Mouse (Mus musculus) liver, embryonic 13.5 days (tissue): Measurements from ENCODE around the gene Gm11565. TPM values are rescaled to one million over a fixed set of nuclear protein-coding genes. Genes with fewer than 3 reads are reported as not detected.
"Not testable (repeated sequence)": the region's sequence is repeated elsewhere in the genome, so short reads cannot be mapped to it uniquely, and the experiment has no call there.

Source experiments
- ATAC-seq: fragments of 200-750 bp; cut with Nextera tagmentation; 2 replicates; pipeline ENCODE4 v1.8.0; 2017; ENCODE audit warnings: low read depth, mild to moderate bottlenecking, moderate number of reproducible peaks, moderate library complexity
- DNase-seq: peaks from one replicate; pipeline ENCODE4 v3.0.0; 2022
- H3K27ac ChIP-seq: fragments of 300-500 bp; sonication (generic); 2 replicates; pipeline ENCODE4 v1.5.1; 2015; ENCODE audit warnings: moderate library complexity, mild to moderate bottlenecking, inconsistent platforms
- H3K27me3 ChIP-seq: fragments of 300-500 bp; sonication (generic); 2 replicates; pipeline ENCODE4 v1.6.1; 2015; ENCODE audit warnings: mild to moderate bottlenecking, inconsistent platforms
- H3K36me3 ChIP-seq: fragments of 300-500 bp; sonication (generic); 2 replicates; pipeline ENCODE4 v1.6.1; 2015; ENCODE audit warnings: mild to moderate bottlenecking, inconsistent platforms
- H3K4me1 ChIP-seq: fragments of 300-500 bp; sonication (generic); replicated peaks from 2 replicates; pipeline ENCODE4 v1.6.1; 2015; ENCODE audit warnings: inconsistent platforms
- H3K4me2 ChIP-seq: fragments of 300-500 bp; sonication (generic); 2 replicates; pipeline ENCODE4 v1.6.1; 2015; ENCODE audit warnings: inconsistent platforms, mild to moderate bottlenecking, moderate library complexity
- H3K4me3 ChIP-seq: fragments of 300-500 bp; sonication (generic); replicated peaks from 2 replicates; pipeline ENCODE4 v1.5.1; 2015; ENCODE audit warnings: mild to moderate bottlenecking, inconsistent platforms
- H3K9ac ChIP-seq: fragments of 300-500 bp; sonication (generic); 2 replicates; pipeline ENCODE4 v1.6.1; 2015; ENCODE audit warnings: mild to moderate bottlenecking, inconsistent platforms
- H3K9me3 ChIP-seq: fragments of 300-500 bp; sonication (generic); replicated peaks from 2 replicates; pipeline ENCODE4 v1.6.1; 2016; ENCODE audit warnings: inconsistent platforms
- WGBS: fragments of 180-500 bp; shearing (Covaris S2); methylation state at CpG from one replicate; pipeline ENCODE4 v1.1.7; 2015; ENCODE audit not compliant: insufficient replicate concordance; 5-methylcytosine and 5-hydroxymethylcytosine counted together
- polyA plus RNA-seq: library from polyadenylated mRNA; unstranded; fragments of >200 nt; fragmentation: Nextera tagmentation; extraction: Ambion mirVana; gene quantifications from 2 replicates; pipeline ENCODE4 v1.2.1, GENCODE M21; 2015

Gene Gm11565
- not detected in 2 replicates for polyA plus RNA-seq

- no peaks in the 10 kb centered on the region for H3K27me3 ChIP-seq
- H3K9me3 ChIP-seq = no peaks in the 10 kb centered on the region
- 70% methylated on average over 3 of the region's 3 CpGs for WGBS
- no peaks in the 10 kb centered on the region for H3K4me1 ChIP-seq
- no peaks in the 10 kb centered on the region for H3K36me3 ChIP-seq
- no peak for ATAC-seq
- H3K27ac ChIP-seq = no peak within 1 kb of the TSS
- H3K4me3 ChIP-seq = no peak within 1 kb of the TSS
- DNase-seq = no peak
- H3K4me2 ChIP-seq = no peak within 1 kb of the TSS
- no peak within 1 kb of the TSS for H3K9ac ChIP-seq
Measured at GRCm38 (mm10) chr11:99914451-99914850, at the start of gene Gm11565. Gm11565 (plus strand) TSS chr11:99914751.

DNA sequence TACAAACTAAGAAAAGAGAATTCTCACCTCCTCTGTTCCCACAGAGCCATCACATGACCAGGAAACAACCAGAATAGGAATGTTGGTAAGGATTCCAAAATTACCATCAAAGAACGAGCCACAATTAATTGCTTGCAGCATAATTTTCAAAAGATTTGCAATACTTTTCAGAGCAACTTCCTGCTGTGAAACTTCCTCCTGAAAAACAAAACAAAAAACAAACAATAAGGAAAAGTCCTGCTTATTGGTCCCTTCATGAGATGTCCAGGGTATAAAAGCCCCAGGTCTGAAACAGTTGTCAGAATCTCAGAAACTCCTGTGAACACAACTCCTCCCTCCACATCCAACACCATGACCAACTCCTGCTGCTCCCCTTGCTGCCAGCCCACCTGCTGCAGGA is 41.5 kb upstream of the Gm11565 start, which contains the start of gene Krtap9-1:
Gene Krtap9-1, plus strand, starts transcription at position 301 of the 400 bp plus-strand sequence.
- not testable (repeated sequence) for H3K4me3 ChIP-seq, H3K4me1 ChIP-seq, H3K27me3 ChIP-seq, ATAC-seq, H3K27ac ChIP-seq, H3K9me3 ChIP-seq, H3K4me2 ChIP-seq, H3K36me3 ChIP-seq, DNase-seq, H3K9ac ChIP-seq
- 55% methylated on average over 1 of the region's 1 CpGs for WGBS

GRCm38 (mm10) chr11:99878887-99879286 is 35.7 kb upstream of the Gm11565 start, which contains the start of gene Gm11567:
Gm11567 (plus strand) TSS chr11:99879187.
- 29% methylated on average over 1 of the region's 1 CpGs for WGBS

GRCm38 (mm10) chr11:99907620-99908019 is 6.9 kb upstream of the Gm11565 start, which contains the start of gene Krtap31-1:
Krtap31-1 (plus strand) TSS chr11:99907920.
- no peaks in the 10 kb centered on the region for H3K9me3 ChIP-seq
- H3K27ac ChIP-seq = no peak within 1 kb of the TSS
- DNase-seq = no peak
- no peaks in the 10 kb centered on the region for H3K27me3 ChIP-seq
- no peaks in the 10 kb centered on the region for H3K36me3 ChIP-seq
- no peaks in the 10 kb centered on the region for H3K4me1 ChIP-seq
- H3K4me3 ChIP-seq = no peak within 1 kb of the TSS
- 57% methylated on average over 2 of the region's 2 CpGs for WGBS
- H3K4me2 ChIP-seq = no peak within 1 kb of the TSS
- no peak for ATAC-seq
- no peak within 1 kb of the TSS for H3K9ac ChIP-seq

More at GRCm38 (mm10) chr11:99878887-99879286, 35.7 kb upstream of the Gm11565 start, which contains the start of gene Gm11567:
- H3K9ac ChIP-seq, H3K9me3 ChIP-seq, H3K27ac ChIP-seq, H3K4me3 ChIP-seq, ATAC-seq, H3K4me1 ChIP-seq, DNase-seq, H3K36me3 ChIP-seq, H3K27me3 ChIP-seq, H3K4me2 ChIP-seq: not testable (repeated sequence)

GRCm38 (mm10) chr11:99935991-99936390 is 21.4 kb downstream of the Gm11565 start, which contains the start of gene Krtap31-2:
Krtap31-2 (plus strand) TSS chr11:99936291.
- H3K4me1 ChIP-seq = no peaks in the 10 kb centered on the region
- H3K27ac ChIP-seq = no peak within 1 kb of the TSS
- H3K9ac ChIP-seq = no peak within 1 kb of the TSS
- H3K36me3 ChIP-seq = no peaks in the 10 kb centered on the region
- 0 out of 2 replicates have a peak, but pooled peaks cover 3% of the 10 kb centered on the region for H3K27me3 ChIP-seq
- 70% methylated on average over 1 of the region's 1 CpGs for WGBS
- H3K9me3 ChIP-seq = no peaks in the 10 kb centered on the region
- H3K4me2 ChIP-seq = no peak within 1 kb of the TSS
- H3K4me3 ChIP-seq = no peak within 1 kb of the TSS
- DNase-seq = no peak
- no peak for ATAC-seq

DNA sequence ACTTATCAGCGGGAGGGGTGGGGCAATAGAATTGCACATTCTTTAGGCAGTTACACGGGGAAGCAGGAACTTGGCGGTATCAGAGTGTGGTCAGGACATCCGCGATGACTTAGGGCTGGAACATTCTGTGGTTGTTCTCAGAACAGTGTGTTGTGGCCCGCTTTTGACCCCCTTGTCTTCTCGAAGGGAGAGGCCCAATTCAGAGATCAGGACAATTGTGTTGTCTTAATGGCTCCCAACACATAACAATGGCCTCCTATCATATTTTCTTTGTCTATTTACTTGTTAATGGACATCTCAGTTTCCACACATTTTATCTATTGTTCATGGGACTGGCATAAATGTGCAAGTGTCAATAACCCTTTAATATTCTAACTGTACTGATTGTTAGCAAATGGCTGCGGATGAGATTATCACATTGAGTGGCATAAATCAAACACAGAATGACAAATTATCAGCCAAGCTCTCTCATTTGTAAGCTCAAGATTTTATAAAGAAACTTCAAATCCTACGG is 23.3 kb downstream of the Gm11565 start:
- H3K36me3 ChIP-seq = no peaks in the 10 kb centered on the region
- H3K9ac ChIP-seq = no peak overlapping the region
- H3K27ac ChIP-seq = no peak overlapping the region
- DNase-seq = no peak
- no peak for ATAC-seq
- 46% methylated on average over 9 of the region's 9 CpGs for WGBS
- no peaks in the 10 kb centered on the region for H3K4me1 ChIP-seq
- H3K9me3 ChIP-seq = no peaks in the 10 kb centered on the region
- H3K4me2 ChIP-seq = no peak overlapping the region
- no peak overlapping the region for H3K4me3 ChIP-seq
- no peaks in the 10 kb centered on the region for H3K27me3 ChIP-seq

DNA sequence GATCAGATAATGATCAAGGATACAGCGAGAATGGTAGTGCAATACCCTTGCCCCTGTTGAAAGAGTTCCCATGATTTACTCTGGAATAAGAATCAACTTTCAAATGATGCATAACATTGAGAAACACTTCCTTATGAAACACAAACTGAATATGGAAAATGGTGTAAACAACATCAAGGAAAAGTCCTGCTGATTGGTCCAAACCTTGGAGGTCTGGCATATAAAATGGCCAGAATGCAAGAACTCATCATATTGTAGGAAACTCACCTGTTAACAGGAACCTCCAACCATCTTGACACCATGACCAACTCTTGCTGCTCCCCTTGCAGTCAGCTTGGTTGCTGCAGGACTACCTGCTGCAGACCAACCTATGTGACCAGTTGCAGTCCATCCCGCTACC is 33.6 kb downstream of the Gm11565 start, which contains the start of gene Krtap9-5:
Gene Krtap9-5, plus strand, starts transcription at position 301 of the 400 bp plus-strand sequence.
- no peaks in the 10 kb centered on the region for H3K9me3 ChIP-seq
- ATAC-seq = no peak

GRCm38 (mm10) chr11:99964213-99964612 is 49.7 kb downstream of the Gm11565 start:
- Histone ChIP-seq H3K27ac (no peak overlapping the region), H3K4me1 (no peaks in the 10 kb centered on the region), H3K27me3 (no peaks in the 10 kb centered on the region), H3K36me3 (no peaks in the 10 kb centered on the region), H3K4me2 (no peak overlapping the region), H3K4me3 (no peak overlapping the region), H3K9me3 (no peaks in the 10 kb centered on the region), H3K9ac (no peak overlapping the region)
- no peak for DNase-seq
- ATAC-seq = no peak
- 36% methylated on average over 6 of the region's 6 CpGs for WGBS

More for the DNA sequence above, 33.6 kb downstream of the Gm11565 start, which contains the start of gene Krtap9-5:
- H3K4me1 ChIP-seq = no peaks in the 10 kb centered on the region
- no peak within 1 kb of the TSS for H3K4me3 ChIP-seq
- H3K9ac ChIP-seq = no peak within 1 kb of the TSS
- H3K4me2 ChIP-seq = no peak within 1 kb of the TSS
- WGBS = 58% methylated on average over 2 of the region's 2 CpGs
- no peaks in the 10 kb centered on the region for H3K36me3 ChIP-seq
- H3K27me3 ChIP-seq = no peaks in the 10 kb centered on the region
- DNase-seq = no peak
- no peak within 1 kb of the TSS for H3K27ac ChIP-seq

Other genes with a start within 250 kb of the Gm11565 start
- gene Krtap4-6, start 248.8 kb upstream of the Gm11565 start, polyA plus RNA-seq = not detected in 2 replicates
- not detected in 2 replicates for gene Gm14190, start 224.0 kb upstream of the Gm11565 start, polyA plus RNA-seq
- not detected in 2 replicates for gene Gm14180, start 180.5 kb upstream of the Gm11565 start, polyA plus RNA-seq
- gene Gm11595, start 141.8 kb upstream of the Gm11565 start, polyA plus RNA-seq = not detected in 2 replicates
- gene Krtap4-8, start 134.0 kb upstream of the Gm11565 start, polyA plus RNA-seq = not detected in 2 replicates
- gene Krtap4-9, start 129.6 kb upstream of the Gm11565 start, polyA plus RNA-seq = not detected in 2 replicates
- gene Gm11596, start 121.3 kb upstream of the Gm11565 start, polyA plus RNA-seq = not detected in 2 replicates
- not detected in 2 replicates for gene Gm11569, start 115.8 kb upstream of the Gm11565 start, polyA plus RNA-seq
- gene Gm11554, start 110.3 kb upstream of the Gm11565 start, polyA plus RNA-seq = not detected in 2 replicates
- gene Krtap4-13, start 104.9 kb upstream of the Gm11565 start, polyA plus RNA-seq = not detected in 2 replicates
- gene Gm11564, start 99.1 kb upstream of the Gm11565 start, polyA plus RNA-seq = not detected in 2 replicates
- gene 2300003K06Rik, start 76.7 kb upstream of the Gm11565 start, polyA plus RNA-seq = not detected in 2 replicates
- gene Krtap4-16, start 63.1 kb upstream of the Gm11565 start, polyA plus RNA-seq = not detected in 2 replicates
- not detected in 2 replicates for gene Gm11568, start 56.8 kb upstream of the Gm11565 start, polyA plus RNA-seq
- gene Gm11559, start 50.3 kb upstream of the Gm11565 start, polyA plus RNA-seq = not detected in 2 replicates
- not detected in 2 replicates for gene Krtap9-1, start 41.4 kb upstream of the Gm11565 start, polyA plus RNA-seq
- gene Gm11567, start 35.6 kb upstream of the Gm11565 start, polyA plus RNA-seq = not detected in 2 replicates
- gene Krtap31-1, start 6.8 kb upstream of the Gm11565 start, polyA plus RNA-seq = not detected in 2 replicates
- gene Krtap31-2, start 21.5 kb downstream of the Gm11565 start, polyA plus RNA-seq = not detected in 2 replicates
- gene Krtap9-5, start 33.7 kb downstream of the Gm11565 start, polyA plus RNA-seq = not detected in 2 replicates
- not detected in 2 replicates for gene Krtap29-1, start 64.3 kb downstream of the Gm11565 start, polyA plus RNA-seq
- not detected in 2 replicates for gene Krtap16-1, start 71.8 kb downstream of the Gm11565 start, polyA plus RNA-seq
- not detected in 2 replicates for gene Krtap17-1, start 79.2 kb downstream of the Gm11565 start, polyA plus RNA-seq
- not detected in 2 replicates for gene Krt33a, start 101.5 kb downstream of the Gm11565 start, polyA plus RNA-seq
- not detected in 2 replicates for gene Krt33b, start 115.1 kb downstream of the Gm11565 start, polyA plus RNA-seq
- gene Krt34, start 126.8 kb downstream of the Gm11565 start, polyA plus RNA-seq = not detected in 2 replicates
- gene Krt31, start 135.8 kb downstream of the Gm11565 start, polyA plus RNA-seq = not detected in 2 replicates
- not detected in 2 replicates for gene Krt32, start 173.5 kb downstream of the Gm11565 start, polyA plus RNA-seq
- gene Krt35, start 181.5 kb downstream of the Gm11565 start, polyA plus RNA-seq = not detected in 2 replicates
- not detected in 2 replicates for gene Krt36, start 190.9 kb downstream of the Gm11565 start, polyA plus RNA-seq
- gene Krt13, start 206.8 kb downstream of the Gm11565 start, polyA plus RNA-seq = 0.10 and 0.20 TPM in 2 replicates
- 1.5 and 2.1 TPM in 2 replicates for gene Krt15, start 221.2 kb downstream of the Gm11565 start, polyA plus RNA-seq
- gene Krt19, start 233.9 kb downstream of the Gm11565 start, polyA plus RNA-seq = 2.6 and 4.3 TPM in 2 replicates